Mouse (Mus musculus): ENCODE data around the gene Tppp2. TPM values are rescaled to one million over a fixed set of nuclear protein-coding genes. Genes with fewer than 3 reads are reported as not detected.
A peak's percentile ranks its signal among the peaks of the same experiment; 100 is the strongest.
"Not testable (repeated sequence)": the region's sequence is repeated elsewhere in the genome, so short reads cannot be mapped to it uniquely, and the experiment has no call there.

Tppp2 gene
- polyA plus RNA-seq, 1 experiment from 2014 or later: not detected

GRCm38 (mm10) chr14:51916539-51916938, 1.7 kb upstream of the Tppp2 start:
- no peaks in the 10 kb centered on the region for H3K9me3 ChIP-seq (ENCODE audit: control insufficient read depth, low read length)
- H3K9ac ChIP-seq (replicated peaks; ENCODE audit: low read depth, low read length): no peak overlapping the region
- ATAC-seq (ENCODE audit: low read depth): no peak
- no peak overlapping the region for H3K27ac ChIP-seq (ENCODE audit: low read depth, low read length)
- no peaks in the 10 kb centered on the region for H3K36me3 ChIP-seq (ENCODE audit: control insufficient read depth, insufficient read depth, low read length)
- H3K27me3 ChIP-seq (ENCODE audit: control insufficient read depth, insufficient read depth, low read length): no peaks in the 10 kb centered on the region
- no peak overlapping the region for H3K4me2 ChIP-seq (ENCODE audit: low read depth, low read length)
- WGBS: 83% methylated on average over 4 of the region's 4 CpGs
- no peaks in the 10 kb centered on the region for H3K4me1 ChIP-seq (ENCODE audit: control insufficient read depth, insufficient read depth, low read length)
- no peak overlapping the region for H3K4me3 ChIP-seq (ENCODE audit: low read depth, low read length)

GRCm38 (mm10) chr14:51918966-51919365, 741 bp downstream of the Tppp2 start:
- Histone ChIP-seq H3K4me2 (ENCODE audit: low read depth, low read length) (no peak overlapping the region), H3K4me1 (ENCODE audit: control insufficient read depth, insufficient read depth, low read length) (no peaks in the 10 kb centered on the region), H3K9ac (replicated peaks; ENCODE audit: low read depth, low read length) (no peak overlapping the region), H3K9me3 (ENCODE audit: control insufficient read depth, low read length) (no peaks in the 10 kb centered on the region), H3K4me3 (ENCODE audit: low read depth, low read length) (no peak overlapping the region), H3K27ac (ENCODE audit: low read depth, low read length) (no peak overlapping the region), H3K27me3 (ENCODE audit: control insufficient read depth, insufficient read depth, low read length) (no peaks in the 10 kb centered on the region), H3K36me3 (ENCODE audit: control insufficient read depth, insufficient read depth, low read length) (no peaks in the 10 kb centered on the region)
- ATAC-seq (ENCODE audit: low read depth): no peak
- WGBS: 82% methylated on average over 4 of the region's 4 CpGs

GRCm38 (mm10) chr14:51921759-51922570, 3.7 kb downstream of the Tppp2 start:
- Histone ChIP-seq H3K27me3 (ENCODE audit: control insufficient read depth, insufficient read depth, low read length) (no peaks in the 10 kb centered on the region), H3K27ac (ENCODE audit: low read depth, low read length) (no peak overlapping the region), H3K4me3 (ENCODE audit: low read depth, low read length) (no peak overlapping the region), H3K9ac (replicated peaks; ENCODE audit: low read depth, low read length) (no peak overlapping the region), H3K4me1 (ENCODE audit: control insufficient read depth, insufficient read depth, low read length) (no peaks in the 10 kb centered on the region), H3K36me3 (ENCODE audit: control insufficient read depth, insufficient read depth, low read length) (no peaks in the 10 kb centered on the region), H3K9me3 (ENCODE audit: control insufficient read depth, low read length) (no peaks in the 10 kb centered on the region), H3K4me2 (ENCODE audit: low read depth, low read length) (no peak overlapping the region)
- WGBS: 77% methylated on average over 16 of the region's 16 CpGs
- peak; percentile 75 for ATAC-seq (ENCODE audit: low read depth)

GRCm38 (mm10) chr14:51922571-51922865, 4.3 kb downstream of the Tppp2 start, which contains the start of gene Rnase13:
TSS of gene Rnase13 (minus strand) at chr14:51922773.
- Histone ChIP-seq H3K27me3 (ENCODE audit: control insufficient read depth, insufficient read depth, low read length) (no peaks in the 10 kb centered on the region), H3K4me1 (ENCODE audit: control insufficient read depth, insufficient read depth, low read length) (no peaks in the 10 kb centered on the region), H3K27ac (ENCODE audit: low read depth, low read length) (no peak within 1 kb of the TSS), H3K4me3 (ENCODE audit: low read depth, low read length) (no peak within 1 kb of the TSS), H3K36me3 (ENCODE audit: control insufficient read depth, insufficient read depth, low read length) (no peaks in the 10 kb centered on the region), H3K9me3 (ENCODE audit: control insufficient read depth, low read length) (no peaks in the 10 kb centered on the region), H3K4me2 (ENCODE audit: low read depth, low read length) (no peak within 1 kb of the TSS), H3K9ac (replicated peaks; ENCODE audit: low read depth, low read length) (no peak within 1 kb of the TSS)
- ATAC-seq (ENCODE audit: low read depth): no peak
- 75% methylated on average over 7 of the region's 7 CpGs for WGBS

- WGBS: 86% methylated on average over 2 of the region's 2 CpGs
- H3K4me2 ChIP-seq (ENCODE audit: low read depth, low read length): no peak overlapping the region
- no peaks in the 10 kb centered on the region for H3K9me3 ChIP-seq (ENCODE audit: control insufficient read depth, low read length)
- H3K27ac ChIP-seq (ENCODE audit: low read depth, low read length): no peak overlapping the region
- H3K4me3 ChIP-seq (ENCODE audit: low read depth, low read length): no peak overlapping the region
- no peak overlapping the region for H3K9ac ChIP-seq (replicated peaks; ENCODE audit: low read depth, low read length)
- H3K4me1 ChIP-seq (ENCODE audit: control insufficient read depth, insufficient read depth, low read length): no peaks in the 10 kb centered on the region
- ATAC-seq (ENCODE audit: low read depth): no peak
- H3K27me3 ChIP-seq (ENCODE audit: control insufficient read depth, insufficient read depth, low read length): no peaks in the 10 kb centered on the region
- H3K36me3 ChIP-seq (ENCODE audit: control insufficient read depth, insufficient read depth, low read length): no peaks in the 10 kb centered on the region
These were observed 4.7 kb downstream of the Tppp2 start for GRCm38 (mm10) chr14:51922910-51923309.

GRCm38 (mm10) chr14:51923492-51923891, 5.3 kb downstream of the Tppp2 start:
- Histone ChIP-seq H3K9me3 (ENCODE audit: control insufficient read depth, low read length) (no peaks in the 10 kb centered on the region), H3K4me3 (ENCODE audit: low read depth, low read length) (no peak overlapping the region), H3K9ac (replicated peaks; ENCODE audit: low read depth, low read length) (no peak overlapping the region), H3K27me3 (ENCODE audit: control insufficient read depth, insufficient read depth, low read length) (no peaks in the 10 kb centered on the region), H3K4me2 (ENCODE audit: low read depth, low read length) (no peak overlapping the region), H3K4me1 (ENCODE audit: control insufficient read depth, insufficient read depth, low read length) (no peaks in the 10 kb centered on the region), H3K27ac (ENCODE audit: low read depth, low read length) (no peak overlapping the region), H3K36me3 (ENCODE audit: control insufficient read depth, insufficient read depth, low read length) (no peaks in the 10 kb centered on the region)
- 88% methylated on average over 4 of the region's 4 CpGs for WGBS
- no peak for ATAC-seq (ENCODE audit: low read depth)

- WGBS: 96% methylated on average over 11 of the region's 11 CpGs
- H3K4me2 ChIP-seq (ENCODE audit: low read depth, low read length); H3K9ac ChIP-seq (replicated peaks; ENCODE audit: low read depth, low read length); H3K27me3 ChIP-seq (ENCODE audit: control insufficient read depth, insufficient read depth, low read length); H3K27ac ChIP-seq (ENCODE audit: low read depth, low read length); H3K4me3 ChIP-seq (ENCODE audit: low read depth, low read length); ATAC-seq (ENCODE audit: low read depth); H3K36me3 ChIP-seq (ENCODE audit: control insufficient read depth, insufficient read depth, low read length); H3K4me1 ChIP-seq (ENCODE audit: control insufficient read depth, insufficient read depth, low read length); H3K9me3 ChIP-seq (ENCODE audit: control insufficient read depth, low read length): not testable (repeated sequence)
These were observed 8.7 kb downstream of the Tppp2 start for GRCm38 (mm10) chr14:51926930-51927329.

- no peak overlapping the region for H3K4me2 ChIP-seq (ENCODE audit: low read depth, low read length)
- no peaks in the 10 kb centered on the region for H3K9me3 ChIP-seq (ENCODE audit: control insufficient read depth, low read length)
- no peaks in the 10 kb centered on the region for H3K36me3 ChIP-seq (ENCODE audit: control insufficient read depth, insufficient read depth, low read length)
- 81% methylated on average over 8 of the region's 8 CpGs for WGBS
- H3K4me3 ChIP-seq (ENCODE audit: low read depth, low read length): no peak overlapping the region
- no peaks in the 10 kb centered on the region for H3K4me1 ChIP-seq (ENCODE audit: control insufficient read depth, insufficient read depth, low read length)
- ATAC-seq (ENCODE audit: low read depth): no peak
- no peak overlapping the region for H3K27ac ChIP-seq (ENCODE audit: low read depth, low read length)
- H3K27me3 ChIP-seq (ENCODE audit: control insufficient read depth, insufficient read depth, low read length): no peaks in the 10 kb centered on the region
- no peak overlapping the region for H3K9ac ChIP-seq (replicated peaks; ENCODE audit: low read depth, low read length)
These were observed 11.2 kb downstream of the Tppp2 start for GRCm38 (mm10) chr14:51929309-51929943.

- no peaks in the 10 kb centered on the region for H3K27me3 ChIP-seq (ENCODE audit: control insufficient read depth, insufficient read depth, low read length)
- H3K27ac ChIP-seq (ENCODE audit: low read depth, low read length): 0 out of 2 replicates have a peak overlapping the region, but pooled peaks have one; percentile 28
- H3K9me3 ChIP-seq (ENCODE audit: control insufficient read depth, low read length): no peaks in the 10 kb centered on the region
- H3K36me3 ChIP-seq (ENCODE audit: control insufficient read depth, insufficient read depth, low read length): no peaks in the 10 kb centered on the region
- H3K4me3 ChIP-seq (ENCODE audit: low read depth, low read length): no peak overlapping the region
- H3K4me2 ChIP-seq (ENCODE audit: low read depth, low read length): no peak overlapping the region
- WGBS: 77% methylated on average over 9 of the region's 9 CpGs
- no peaks in the 10 kb centered on the region for H3K4me1 ChIP-seq (ENCODE audit: control insufficient read depth, insufficient read depth, low read length)
- H3K9ac ChIP-seq (replicated peaks; ENCODE audit: low read depth, low read length): no peak overlapping the region
- ATAC-seq (ENCODE audit: low read depth): no peak
These were observed 11.7 kb downstream of the Tppp2 start for GRCm38 (mm10) chr14:51929968-51930367.

Measured in neural tube, embryonic 14.5 days (tissue).